Mouse (Mus musculus): ENCODE results near the gene Prok1. TPM values are rescaled to one million over a fixed set of nuclear protein-coding genes. Genes with fewer than 3 reads are reported as not detected.

Prok1 gene
- polyA plus RNA-seq, 1 experiment from 2014 or later, result not detected

Other genes with a start within 250 kb of the Prok1 start
- 1.1 and 1.4 TPM in 2 replicates for gene Kcna3, start 203.5 kb downstream of the Prok1 start, polyA plus RNA-seq (2015; fragmentation: Nextera tagmentation; extraction: Ambion mirVana)
- gene Kcna2, start 138.6 kb downstream of the Prok1 start, polyA plus RNA-seq (2015; fragmentation: Nextera tagmentation; extraction: Ambion mirVana), result 0.08 TPM in 2 replicates
- gene Kcna10, start 56.7 kb downstream of the Prok1 start, polyA plus RNA-seq (2015; fragmentation: Nextera tagmentation; extraction: Ambion mirVana), result not detected in 2 replicates
- 0.17 TPM in 1 of 2 replicates, not detected in the other for gene Cym, start 18.0 kb downstream of the Prok1 start, polyA plus RNA-seq (2015; fragmentation: Nextera tagmentation; extraction: Ambion mirVana)
- not detected in 2 replicates for gene A630076J17Rik, start 9.1 kb downstream of the Prok1 start, polyA plus RNA-seq (2015; fragmentation: Nextera tagmentation; extraction: Ambion mirVana)
- gene Lamtor5, start 39.2 kb upstream of the Prok1 start, polyA plus RNA-seq (2015; fragmentation: Nextera tagmentation; extraction: Ambion mirVana), result 192 and 199 TPM in 2 replicates
- gene Slc16a4, start 51.5 kb upstream of the Prok1 start, polyA plus RNA-seq (2015; fragmentation: Nextera tagmentation; extraction: Ambion mirVana), result 8.3 and 9.8 TPM in 2 replicates
- gene Rbm15, start 94.0 kb upstream of the Prok1 start, polyA plus RNA-seq (2015; fragmentation: Nextera tagmentation; extraction: Ambion mirVana), result 15.6 and 17.2 TPM in 2 replicates
- gene Kcnc4, start 219.8 kb upstream of the Prok1 start, polyA plus RNA-seq (2015; fragmentation: Nextera tagmentation; extraction: Ambion mirVana), result 0.26 and 0.31 TPM in 2 replicates

Data from kidney, embryonic 15.5 days (tissue).